8 mouse cellular contexts compared by ENCODE assay signal in genomic region chr4:152385644-152386043, GRCm38 (mm10). TPM values are rescaled to one million over a fixed set of nuclear protein-coding genes. Genes with fewer than 3 reads are reported as not detected.
DNase-seq lines count a peak whose midpoint lies in the region; TF ChIP-seq lines count a peak whose summit lies in the region.

No protein-coding gene starts in this region.

- no peak overlapping the region for H3K27ac ChIP-seq in heart, embryonic 10.5 days
- H3K27ac ChIP-seq in thymus, adult 2 months (ENCODE audit: control insufficient read depth, insufficient read depth, low read length): no peak overlapping the region

- 0 out of 2 replicates have a peak, but pooled peaks have one; percentile 20 for TF ChIP-seq CTCF in thymus, adult 2 months (IDR thresholded peaks at IDR 0.05; ENCODE audit: borderline replicate concordance, control insufficient read depth, extremely low read depth, insufficient read depth, low read length, poor library complexity)

- 58% methylated on average over 16 of the region's 16 CpGs for WGBS in heart, embryonic 10.5 days
- 43% methylated on average over 16 of the region's 16 CpGs for WGBS in thymus, adult 2 months

- DNase-seq in heart, embryonic 10.5 days (ENCODE audit: low spot score): peak; percentile 79
- DNase-seq in heart, adult 9 months (ENCODE audit: low spot score in 2 of 2): no peak
- DNase-seq in thymus, adult 2 months: peak; percentile 16
- DNase-seq in thymus, adult 18-20 months: no peak
- peak; percentile 17 to 21 for DNase-seq in lung, adult 18-20 months
- peak; percentile 23 to 32 for DNase-seq in thymus, postnatal 36 days
- DNase-seq in right cerebral cortex, postnatal 36 days (ENCODE audit: low spot score in 2 of 2): no peak
- no peak for DNase-seq in spleen, adult 12 weeks (ENCODE audit: low spot score)

- H3K4me3 ChIP-seq in heart, embryonic 10.5 days: no peak overlapping the region
- no peak overlapping the region for H3K4me3 ChIP-seq in thymus, adult 2 months (ENCODE audit: control insufficient read depth, insufficient read depth, low read length)

- no peaks in the 10 kb centered on the region for H3K36me3 ChIP-seq in heart, embryonic 10.5 days
- H3K36me3 ChIP-seq in thymus, adult 2 months (ENCODE audit: control insufficient read depth, insufficient read depth, low read length): no peaks in the 10 kb centered on the region

- no peak for TF ChIP-seq POLR2A in thymus, adult 2 months (IDR thresholded peaks at IDR 0.05; ENCODE audit: control insufficient read depth, extremely low read depth, insufficient read depth, low read length, poor library complexity)

- H3K27me3 ChIP-seq in heart, embryonic 10.5 days (ENCODE audit: insufficient read depth, poor library complexity, severe bottlenecking): peaks cover 28% of the 10 kb centered on the region
- no peaks in the 10 kb centered on the region for H3K27me3 ChIP-seq in thymus, adult 2 months (ENCODE audit: control insufficient read depth, insufficient read depth, low read length)

- no peaks in the 10 kb centered on the region for H3K9me3 ChIP-seq in heart, embryonic 10.5 days

- H3K4me1 ChIP-seq in heart, embryonic 10.5 days: no peaks in the 10 kb centered on the region
- no peaks in the 10 kb centered on the region for H3K4me1 ChIP-seq in thymus, adult 2 months (replicated peaks; ENCODE audit: control insufficient read depth, insufficient read depth, low read length)

RNA-seq across cellular contexts. Expression of gene Chd5, which starts 47.2 kb away (rescaled TPM):
- 0.02 TPM in 1 of 2 replicates, not detected in the other for polyA plus RNA-seq in heart, embryonic 10.5 days (2016; fragmentation: Nextera tagmentation; extraction: Ambion mirVana)
- 0.11 and 0.16 TPM in 2 replicates for polyA plus RNA-seq in thymus, adult 2 months (2012; rRNA removed)

Comparison
In these comparisons a context has a peak if more than half of its experiments do, and no peak if none do; other contexts are left out.
1. DNase-seq: peak in heart, embryonic 10.5 days (single experiment), thymus, adult 2 months (single experiment), lung, adult 18-20 months (2 of 2) and thymus, postnatal 36 days (2 of 2); none in heart, adult 9 months (0 of 2), thymus, adult 18-20 months (0 of 2), right cerebral cortex, postnatal 36 days (0 of 2) and spleen, adult 12 weeks (single experiment).